Mouse (Mus musculus): ENCODE data around the gene Mpv17l2.

Mpv17l2 gene

DNA sequence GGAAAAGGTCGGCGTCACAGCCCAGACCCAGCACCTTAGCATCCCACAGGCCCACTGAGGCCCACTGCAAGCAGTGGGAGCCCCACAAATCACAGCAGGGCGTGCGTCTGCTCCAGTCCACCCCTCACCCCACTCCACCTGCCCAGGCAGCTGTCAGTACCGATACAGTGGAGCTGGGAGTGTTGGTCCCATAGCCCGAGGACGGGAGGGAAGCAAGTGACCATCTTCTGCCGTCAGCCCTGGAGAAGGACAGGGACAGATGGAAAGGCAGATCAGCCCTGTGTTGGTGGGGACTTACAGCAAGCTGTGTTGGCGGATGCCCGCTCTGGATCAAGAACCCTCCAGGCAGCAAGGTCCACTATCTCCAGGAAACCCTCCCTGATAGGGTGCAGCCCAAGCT, 28.3 kb upstream of the Mpv17l2 start:
- DNase-seq, result no peak

DNA sequence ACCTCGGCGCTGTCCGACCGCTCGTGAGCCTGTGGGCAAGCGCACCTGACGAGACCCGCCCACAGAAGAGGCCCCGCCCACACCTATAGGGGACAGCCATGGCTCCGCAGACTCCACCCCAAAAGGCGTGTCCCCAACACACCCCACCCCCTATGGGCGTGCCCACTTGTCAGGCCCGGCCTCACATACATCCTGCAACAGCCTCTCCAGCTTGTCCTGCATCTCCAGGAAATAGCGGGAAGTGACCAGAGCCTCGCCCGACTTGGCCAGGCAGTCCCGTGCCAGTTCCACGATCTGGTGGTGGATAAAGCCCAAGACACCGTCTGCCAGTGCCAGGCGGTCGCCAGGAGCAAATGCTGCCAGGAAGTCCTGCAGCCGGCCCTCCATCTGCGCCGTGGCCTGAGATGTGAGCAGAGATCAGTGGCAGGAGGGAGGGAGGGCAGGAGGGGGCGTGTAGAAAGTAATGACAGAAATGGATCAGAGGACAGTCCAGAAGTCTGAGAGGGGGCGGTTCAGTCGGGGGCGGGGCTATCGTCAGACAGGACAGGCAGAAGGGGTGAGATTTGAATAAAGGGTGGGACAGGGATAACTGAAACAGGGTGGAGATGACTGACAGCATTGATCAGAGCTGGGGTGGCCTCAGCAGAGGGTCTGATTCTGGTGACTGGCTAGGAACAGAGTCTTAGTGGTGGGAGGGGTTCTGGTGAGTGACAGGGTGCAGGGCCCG, 27.4 kb upstream of the Mpv17l2 start:
- DNase-seq, result peak; percentile 43

DNA sequence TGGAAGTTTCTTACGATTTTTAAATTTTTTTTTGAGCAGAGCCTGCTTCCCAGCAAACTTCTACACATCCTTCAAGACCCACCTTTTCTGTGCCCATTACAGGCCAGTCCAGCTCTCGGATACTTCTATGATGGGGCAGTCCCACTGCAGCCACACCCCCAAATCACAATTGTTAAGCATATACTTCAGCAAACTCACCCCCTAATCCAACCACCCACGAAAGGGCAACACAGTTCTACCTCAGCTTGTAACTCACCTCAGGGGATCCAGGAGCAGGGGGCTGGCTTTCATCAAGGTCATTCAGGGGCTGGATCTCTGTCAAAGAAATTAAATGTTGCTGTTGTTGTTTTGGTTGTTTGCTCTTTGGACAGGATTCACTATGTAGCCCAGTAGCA, 26.3 kb upstream of the Mpv17l2 start:
- DNase-seq, result no peak

DNA sequence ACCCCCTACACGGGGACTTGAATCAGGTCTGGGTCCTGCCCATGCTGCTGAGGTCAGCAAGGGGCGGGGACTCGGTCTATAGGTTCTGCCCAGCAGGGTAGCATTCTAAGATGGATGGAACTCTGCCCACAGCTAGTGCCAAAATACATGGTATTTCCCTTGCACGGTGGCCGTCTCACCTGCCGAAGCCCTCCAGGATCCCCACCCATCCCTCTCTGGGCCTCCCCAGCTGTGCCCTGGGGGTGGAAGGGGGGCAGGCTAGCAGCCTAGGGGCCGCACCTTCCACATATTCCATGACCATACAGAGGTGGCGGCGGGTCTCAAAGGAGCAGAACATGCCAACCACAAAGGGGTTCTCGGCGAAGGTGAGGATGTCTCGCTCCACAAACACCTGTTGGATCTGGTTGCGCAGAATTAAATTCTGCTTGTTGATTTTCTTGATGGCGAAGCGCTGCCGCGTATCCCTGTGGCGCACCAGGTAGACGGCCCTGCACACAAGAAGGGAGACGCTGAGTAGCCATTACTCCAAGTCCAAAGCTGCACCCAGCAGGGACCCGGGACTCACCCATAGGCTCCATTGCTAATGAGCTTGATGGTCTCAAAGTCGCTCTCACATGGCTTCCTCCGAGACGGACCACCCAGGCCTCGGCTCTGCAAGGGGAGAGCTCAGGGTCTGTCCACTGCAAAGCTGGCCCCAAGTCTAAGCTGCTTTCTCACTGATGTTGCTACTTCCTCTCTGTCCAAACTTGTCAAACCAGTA, 25.7 kb upstream of the Mpv17l2 start:
- no peak for DNase-seq

DNA sequence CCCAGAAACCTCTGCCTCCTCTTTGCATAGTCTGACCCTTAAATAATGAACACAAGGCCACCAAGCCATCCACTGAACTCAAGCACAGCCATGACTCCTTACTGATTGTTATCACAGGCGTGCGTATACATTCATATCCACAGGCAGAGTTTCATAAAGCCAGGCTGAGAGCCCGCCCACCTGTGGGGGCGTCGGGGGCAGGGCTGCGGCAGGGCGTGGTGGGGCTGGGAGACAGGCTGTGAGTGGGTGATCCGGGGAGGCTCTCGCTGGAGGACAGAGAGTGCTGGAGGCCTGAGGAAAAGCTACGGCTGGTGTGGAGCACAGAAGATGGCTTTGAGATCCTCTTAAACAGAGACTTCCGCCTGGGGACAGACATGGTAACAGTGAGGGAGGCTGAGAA, 19.3 kb upstream of the Mpv17l2 start:
- DNase-seq, result no peak

DNA sequence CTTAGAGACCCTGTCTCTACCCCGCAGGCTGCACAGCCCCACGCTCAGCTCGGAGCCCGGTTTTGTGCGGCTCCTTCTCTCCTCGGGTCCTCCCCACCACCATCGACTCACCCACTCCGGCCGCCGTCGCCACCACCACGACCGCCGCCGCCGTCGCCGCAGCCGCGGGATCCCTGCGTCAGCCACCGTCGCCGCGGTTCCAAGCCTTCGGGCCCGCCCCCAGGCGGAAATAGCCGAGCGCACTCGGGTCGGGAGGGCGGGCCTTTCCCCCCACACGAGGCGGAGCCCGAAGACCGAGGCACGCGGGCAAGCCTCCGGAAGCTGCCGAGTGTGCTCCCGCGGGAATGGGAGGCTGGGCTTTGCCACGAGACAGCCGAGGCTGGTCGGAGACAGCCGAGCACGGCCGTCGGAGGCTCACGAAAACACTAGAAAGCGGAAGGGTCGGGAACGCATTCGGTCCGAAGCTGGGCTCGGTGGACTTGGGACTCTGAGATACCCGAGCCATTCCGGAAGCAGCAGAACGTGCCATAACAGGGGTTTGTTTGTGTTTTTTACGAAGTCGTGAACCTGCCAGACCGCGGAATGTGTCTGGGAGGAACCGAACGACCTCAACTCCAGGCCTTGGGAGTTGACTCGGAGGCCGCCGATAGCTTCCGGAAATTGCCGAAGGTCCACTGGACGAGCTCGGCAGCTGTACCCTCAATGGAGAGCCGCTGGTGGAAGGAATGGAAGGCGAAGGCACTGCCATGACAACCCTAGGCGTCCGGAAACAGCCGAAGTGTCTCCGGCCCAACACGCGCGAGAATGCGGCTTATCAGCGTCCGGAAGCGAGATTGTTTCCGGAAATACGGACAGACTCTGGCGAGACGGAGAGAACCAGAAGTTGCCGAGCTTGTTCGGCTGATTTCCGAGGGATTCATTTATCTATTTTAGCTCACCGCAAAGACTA, 16.0 kb upstream of the Mpv17l2 start, which contains the start of gene Pik3r2:
Gene Pik3r2 (minus strand): TSS at position 218 of the 949 bp plus-strand sequence.
- peak; percentile 98 for DNase-seq

DNA sequence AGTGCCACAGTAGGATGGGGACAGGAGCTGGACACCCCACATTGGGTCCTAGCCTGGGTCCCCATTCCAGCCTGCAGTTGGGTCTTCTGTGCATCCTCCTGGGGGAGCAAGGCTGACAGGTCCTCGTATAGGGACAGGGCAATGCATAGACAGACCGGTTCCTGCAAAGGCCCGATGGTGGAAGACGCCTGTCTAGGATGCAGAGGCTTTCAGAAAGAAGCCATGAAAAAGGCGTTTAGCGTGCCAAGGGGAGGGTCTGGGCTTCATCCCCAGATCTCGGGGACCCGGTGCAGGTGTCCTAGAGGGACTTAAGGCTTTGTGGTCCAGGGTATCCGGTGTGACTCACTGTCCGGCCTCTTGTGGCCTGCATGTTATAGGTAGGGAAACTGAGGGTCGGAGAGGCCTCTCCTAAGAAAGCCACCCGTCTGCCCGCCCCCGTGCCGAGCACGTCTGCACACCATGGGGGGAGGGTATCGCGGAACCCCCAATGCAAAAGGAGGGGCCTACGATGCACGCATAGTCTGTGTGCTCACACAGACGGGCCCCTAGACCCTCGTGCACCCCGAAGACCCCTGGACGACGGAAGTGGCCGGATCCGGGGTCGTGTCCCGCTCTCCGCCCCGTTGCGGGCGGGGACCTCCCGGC, 15.2 kb upstream of the Mpv17l2 start:
- DNase-seq, result no peak

DNA sequence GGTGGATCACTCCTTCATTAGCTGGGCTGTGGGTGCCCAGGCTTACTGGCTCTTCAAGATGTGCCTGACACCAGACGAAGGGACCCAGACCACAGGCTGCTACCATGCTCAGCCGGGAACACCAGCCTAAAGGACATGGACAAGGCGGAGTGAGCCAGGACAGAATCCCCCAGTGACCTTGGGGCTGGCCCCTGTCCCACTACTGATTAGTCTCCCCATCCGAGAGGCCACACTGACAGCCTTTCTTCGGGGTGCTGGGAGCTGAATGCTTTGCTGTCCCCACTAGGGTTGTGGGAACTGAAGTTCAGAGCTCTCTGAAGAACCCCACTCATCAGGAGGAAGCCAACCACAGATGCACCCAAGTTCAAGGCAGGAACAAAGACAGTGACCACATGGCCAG, 14.5 kb upstream of the Mpv17l2 start:
- DNase-seq, result no peak

DNA sequence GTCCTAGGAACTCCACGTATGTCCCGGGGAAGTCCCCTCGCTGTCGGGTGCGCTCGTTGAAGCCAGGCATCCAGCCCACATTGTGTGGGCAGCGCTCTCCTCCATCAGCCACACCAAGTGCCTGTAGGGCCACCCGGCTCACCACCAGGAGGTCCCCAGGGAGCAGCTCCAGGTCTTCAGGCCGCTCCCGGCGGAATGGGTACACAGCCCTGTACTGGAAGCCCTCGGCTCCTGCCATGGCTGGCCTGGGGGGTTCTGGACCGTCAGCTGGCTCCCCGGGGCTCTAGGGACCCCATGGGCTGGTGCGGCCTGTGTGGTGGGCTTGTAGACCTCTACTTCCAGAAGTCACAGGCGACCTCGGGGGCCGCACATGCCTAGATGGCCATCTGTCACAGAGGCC, 14.0 kb upstream of the Mpv17l2 start:
- DNase-seq, result no peak

DNA sequence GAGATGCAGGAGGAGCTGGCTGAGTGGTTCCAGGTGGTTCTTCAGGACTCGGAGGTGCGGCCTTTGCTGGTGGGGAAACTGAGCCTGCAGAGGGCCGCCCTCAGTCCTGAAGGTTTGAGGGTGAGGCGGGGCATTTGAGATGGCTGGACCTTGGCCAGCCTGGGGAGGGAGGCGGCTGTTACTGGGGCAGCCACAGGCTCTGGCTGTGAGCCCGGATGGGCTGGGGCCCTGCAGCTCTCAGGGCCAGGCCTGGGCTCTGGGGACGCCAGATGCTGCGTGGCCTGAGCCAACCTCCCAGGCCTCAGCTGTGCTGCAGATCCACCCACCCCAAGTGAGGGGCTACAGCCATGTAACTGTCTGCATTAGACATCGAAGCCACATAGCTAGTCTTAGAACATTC, 13.1 kb upstream of the Mpv17l2 start:
- peak; percentile 84 for DNase-seq

DNA sequence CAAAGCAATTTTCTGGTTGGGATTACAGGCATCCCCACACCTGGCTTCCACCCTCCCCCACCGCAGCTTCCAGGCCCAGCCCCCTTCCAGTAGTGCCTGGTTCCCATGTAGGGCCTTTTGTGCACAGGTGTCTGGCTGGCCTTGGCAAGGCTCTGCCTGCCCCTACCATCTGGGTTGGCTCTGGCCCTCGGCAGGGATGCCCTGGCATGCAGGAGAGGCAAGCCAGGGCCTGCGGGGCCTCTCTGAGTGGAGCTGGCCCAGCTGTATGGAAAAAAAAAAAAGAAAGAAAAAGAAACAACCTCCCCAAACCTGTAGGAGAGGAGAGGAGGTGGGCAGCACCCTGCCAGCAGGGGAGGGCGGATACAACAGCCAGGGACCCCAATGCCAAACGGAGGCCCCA, 12.7 kb upstream of the Mpv17l2 start:
- DNase-seq, result no peak

DNA sequence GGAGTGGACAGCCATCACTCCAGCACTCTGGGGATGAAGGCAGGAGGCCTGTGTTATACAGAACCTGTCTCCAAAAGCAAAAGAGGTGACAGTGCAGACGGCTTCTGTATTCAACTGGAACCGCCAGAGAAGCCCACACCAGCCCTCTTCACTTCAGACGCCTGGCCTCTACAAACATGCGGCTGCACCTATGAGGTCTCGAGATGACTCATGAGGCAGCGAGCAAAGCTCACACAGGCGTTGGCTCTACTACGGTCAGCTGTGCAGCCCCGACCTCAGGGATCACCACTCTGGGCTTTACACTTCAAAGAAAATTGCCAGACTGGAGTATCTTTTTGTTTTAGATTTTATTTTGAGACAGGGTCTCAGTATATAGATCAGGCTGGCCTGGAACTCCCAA, 12.1 kb upstream of the Mpv17l2 start:
- DNase-seq, result no peak

DNA sequence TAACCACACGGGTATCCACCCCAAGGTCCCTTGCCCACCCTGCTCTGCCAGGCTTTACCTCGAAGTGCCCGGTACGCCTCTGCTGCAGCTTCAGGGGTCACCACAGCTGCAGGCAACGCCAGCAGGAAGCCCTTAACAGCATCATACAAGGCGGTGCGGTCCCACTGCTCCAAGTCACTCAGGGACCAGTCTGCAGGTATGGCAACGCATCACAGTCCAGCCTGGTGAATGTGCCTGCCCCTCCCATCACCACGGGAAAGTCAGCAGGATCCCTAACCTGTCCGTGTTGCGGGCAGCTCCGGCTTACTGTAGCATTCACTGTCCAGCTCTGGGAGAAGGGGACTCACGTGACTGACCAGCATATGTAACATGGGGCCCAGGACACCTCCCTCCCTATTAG, 11.3 kb upstream of the Mpv17l2 start:
- no peak for DNase-seq

DNA sequence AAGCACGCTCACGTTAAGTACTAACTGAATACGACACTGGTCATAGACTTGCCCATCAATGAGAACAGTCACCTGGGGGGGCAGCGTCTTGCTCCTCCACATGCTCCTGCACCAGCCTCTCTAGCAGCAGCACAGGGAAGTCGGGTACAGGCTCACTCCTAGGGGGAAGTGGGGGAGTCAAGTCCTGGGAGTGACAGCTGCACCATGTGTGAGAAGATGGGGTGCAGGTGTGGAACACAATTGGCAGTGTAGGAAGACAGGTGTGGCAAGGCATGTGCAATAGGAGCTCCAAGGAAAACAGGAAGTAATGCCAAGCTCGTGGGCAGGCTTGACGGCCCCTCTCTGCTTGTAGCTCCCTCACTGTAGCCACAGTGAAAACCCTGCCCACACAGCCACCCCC, 10.5 kb upstream of the Mpv17l2 start:
- DNase-seq, result no peak

DNA sequence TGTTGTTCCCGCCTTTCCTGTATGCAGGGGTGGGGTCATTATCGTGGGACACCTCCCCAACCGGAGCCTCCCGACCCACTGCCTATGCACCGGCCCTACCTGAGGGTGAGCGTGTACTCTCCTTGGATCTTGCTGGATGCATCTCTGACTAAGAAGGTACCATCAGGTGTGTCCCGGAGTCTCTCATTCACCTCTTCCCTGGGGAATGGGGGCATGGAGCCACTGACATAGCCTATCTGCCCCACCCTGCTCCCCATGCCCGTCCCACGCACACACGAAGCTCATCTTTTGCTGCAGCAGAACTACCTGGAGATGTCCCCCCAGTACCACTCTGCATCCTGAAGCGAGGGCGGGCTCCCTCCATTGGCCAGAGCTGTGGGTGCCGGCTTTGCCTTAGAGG, 10.0 kb upstream of the Mpv17l2 start:
- DNase-seq, result no peak

DNA sequence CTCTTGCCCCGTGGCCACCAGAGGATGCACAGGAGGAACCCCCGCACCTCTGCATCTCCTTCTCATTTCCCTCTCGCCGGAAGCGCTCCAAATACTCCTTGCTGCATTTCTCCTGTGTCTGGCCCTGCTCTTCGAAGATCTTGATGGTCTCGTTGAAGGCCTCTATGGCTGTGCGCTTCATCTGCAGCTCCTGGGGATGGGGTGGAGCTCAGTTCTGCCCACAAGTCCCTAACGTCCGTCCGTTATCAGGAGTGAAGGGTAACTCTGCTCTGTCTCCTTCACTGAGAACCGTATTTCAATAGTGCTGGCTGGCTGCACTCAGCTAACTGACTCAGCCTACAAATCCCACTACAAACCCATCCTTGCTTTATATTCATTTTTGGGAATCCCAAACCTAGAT, 9.1 kb upstream of the Mpv17l2 start:
- no peak for DNase-seq

DNA sequence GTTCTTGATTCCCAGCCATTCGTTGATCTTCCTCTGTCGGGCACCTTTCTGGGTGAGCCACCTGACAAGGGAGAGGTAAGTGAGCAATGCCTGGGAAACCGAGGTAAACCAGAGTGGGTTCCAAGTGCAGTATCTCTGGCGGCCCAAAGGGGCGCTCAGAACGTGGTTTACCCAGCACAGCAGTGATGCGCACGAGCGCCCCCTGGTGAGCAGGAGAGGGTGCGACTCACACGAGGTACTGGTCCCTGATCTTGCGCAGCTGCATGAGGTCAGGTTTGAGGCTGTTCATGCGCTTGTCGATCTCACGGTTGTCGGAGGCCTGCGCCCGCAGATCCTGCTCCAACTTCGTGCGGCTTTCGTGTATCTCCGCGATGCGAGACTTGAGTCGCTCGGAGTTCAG, 8.6 kb upstream of the Mpv17l2 start:
- peak; percentile 92 for DNase-seq

DNA sequence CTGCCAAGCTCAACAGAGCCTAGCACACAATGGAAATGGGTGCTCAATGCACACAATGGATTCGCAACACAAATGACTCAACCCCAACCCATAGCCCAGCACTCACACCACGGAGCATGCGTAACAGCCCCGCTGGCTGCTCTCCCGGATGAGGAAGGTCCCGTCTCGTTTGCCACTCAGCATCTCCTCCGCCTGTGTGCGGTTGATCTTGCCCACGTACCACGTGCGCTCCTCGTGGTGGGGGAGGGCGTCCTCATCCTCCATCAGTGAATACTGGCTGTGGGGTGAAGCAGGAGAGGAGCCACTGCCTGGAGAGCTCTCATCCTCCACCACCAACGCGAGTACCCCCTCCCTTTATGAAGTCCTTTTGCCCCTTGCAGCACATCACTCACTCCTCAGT, 8.2 kb upstream of the Mpv17l2 start:
- no peak for DNase-seq

DNA sequence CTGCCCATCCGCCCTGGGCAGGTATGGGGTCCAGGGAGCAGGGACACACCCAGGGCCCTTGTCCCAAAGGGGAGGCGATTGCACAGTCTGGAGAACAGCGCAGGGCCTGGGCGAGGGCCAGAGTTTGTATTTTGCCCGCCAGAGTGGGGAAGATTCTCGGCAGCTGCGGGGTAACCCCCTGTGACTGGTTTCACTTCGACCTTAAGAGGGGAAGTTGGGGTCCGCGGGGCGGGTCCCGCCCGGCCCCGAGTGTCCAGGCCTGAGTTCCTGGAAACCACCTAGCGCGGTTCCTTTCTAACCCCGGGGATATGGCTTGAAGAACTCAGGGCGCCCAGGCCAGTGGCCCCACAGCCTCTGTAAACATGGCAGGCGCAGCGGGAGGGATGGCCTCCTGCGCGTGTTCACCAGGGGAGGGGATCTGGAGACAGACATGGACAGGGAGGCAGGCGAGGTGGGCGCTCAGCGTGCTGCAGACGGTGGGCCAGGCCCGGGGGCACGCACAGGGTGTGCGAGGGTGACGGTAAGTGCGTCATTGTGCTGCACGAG, 7.6 kb upstream of the Mpv17l2 start:
- DNase-seq, result no peak

DNA sequence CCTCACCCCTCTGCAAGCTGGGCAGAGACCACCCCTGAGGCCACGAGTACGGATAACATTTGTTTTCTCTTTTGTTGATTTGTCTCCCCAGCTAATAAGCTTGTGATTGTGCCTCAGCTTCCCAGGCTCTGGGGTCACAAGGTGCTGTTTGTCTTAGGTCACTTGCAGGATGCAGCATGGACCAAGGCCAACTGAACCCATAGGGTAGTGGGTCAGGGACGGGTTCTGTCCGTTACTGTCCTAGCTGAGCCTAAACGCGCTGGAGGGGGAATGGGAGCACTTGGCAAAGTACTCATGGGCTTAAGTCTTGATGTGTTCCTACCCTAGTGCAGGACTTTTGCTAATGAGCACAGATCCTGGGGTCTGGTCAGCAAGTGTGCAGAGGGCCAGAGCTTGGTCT, 6.8 kb upstream of the Mpv17l2 start:
- DNase-seq, result no peak

DNA sequence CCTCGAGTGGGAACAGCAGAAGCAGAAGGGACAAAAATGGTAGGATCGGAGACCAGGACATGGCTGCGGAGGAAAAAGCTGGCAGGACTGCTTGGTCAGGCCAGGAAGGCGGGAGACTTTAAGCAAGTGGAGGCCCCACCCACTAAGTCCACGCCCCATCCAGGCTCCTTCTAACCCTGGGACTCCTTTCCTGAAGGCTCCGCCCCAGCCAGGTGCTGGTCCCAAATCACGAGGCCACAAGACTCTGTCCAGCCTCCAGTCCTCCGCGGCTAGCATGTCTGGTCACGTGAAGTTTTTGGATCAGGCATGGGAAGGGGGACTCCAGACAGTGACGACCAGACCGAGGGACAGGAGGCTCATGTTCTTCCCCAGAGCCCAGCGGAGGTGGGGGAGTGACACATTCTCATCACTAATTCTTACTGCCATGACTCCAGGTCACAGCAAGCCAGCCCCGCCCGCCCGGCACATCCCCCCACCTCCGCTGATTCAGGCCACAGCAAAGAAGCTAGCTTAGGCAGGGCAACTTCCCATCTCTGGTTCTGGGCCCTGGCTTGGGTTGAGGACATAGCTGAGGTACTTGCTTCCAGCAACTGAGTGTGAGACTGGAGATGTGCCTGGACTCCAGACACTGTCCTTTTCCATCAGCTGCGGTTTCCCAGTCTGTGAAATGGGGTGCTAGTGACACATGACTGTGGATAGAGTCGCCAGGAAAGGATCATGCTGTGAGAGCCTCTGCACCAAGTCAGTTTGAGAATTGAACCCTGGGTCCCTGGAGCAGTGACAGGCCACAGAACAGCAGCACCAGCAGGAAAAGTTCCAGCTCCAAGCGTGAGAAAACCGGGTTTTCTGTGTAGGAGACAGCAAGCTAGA, 6.1 kb upstream of the Mpv17l2 start:
- peak; percentile 93 for DNase-seq
